Mouse (Mus musculus) splenic B cell, adult 2 months (primary cell): ENCODE measurements around the gene Slc35b2.

Experiments
- DNase-seq: peaks from one replicate; pipeline ENCODE4 v3.0.0-alpha.2; 2011; ENCODE audit warnings: low read depth, low spot score
- H3K27me3 ChIP-seq: 2 replicates; pipeline ENCODE4 v1.6.1; 2012; ENCODE audit warnings: mild to moderate bottlenecking, low read length, moderate library complexity, mixed read lengths; ENCODE audit not compliant: control insufficient read depth, poor library complexity, insufficient read depth, severe bottlenecking
- H3K36me3 ChIP-seq: 2 replicates; pipeline ENCODE4 v1.6.1; 2012; ENCODE audit warnings: mild to moderate bottlenecking, low read length, moderate library complexity, mixed read lengths; ENCODE audit not compliant: control insufficient read depth, poor library complexity, insufficient read depth, severe bottlenecking

The Slc35b2 gene

GRCm38 (mm10) chr17:45551249-45551796 lies 12.4 kb upstream of the Slc35b2 start:
- H3K27me3 ChIP-seq = peaks cover 3% of the 10 kb centered on the region
- peak; percentile 13 for DNase-seq
- H3K36me3 ChIP-seq = no peaks in the 10 kb centered on the region

GRCm38 (mm10) chr17:45551816-45552451 lies 11.7 kb upstream of the Slc35b2 start:
- no peaks in the 10 kb centered on the region for H3K36me3 ChIP-seq
- peak; percentile 93 for DNase-seq
- H3K27me3 ChIP-seq = peaks cover 3% of the 10 kb centered on the region

DNA sequence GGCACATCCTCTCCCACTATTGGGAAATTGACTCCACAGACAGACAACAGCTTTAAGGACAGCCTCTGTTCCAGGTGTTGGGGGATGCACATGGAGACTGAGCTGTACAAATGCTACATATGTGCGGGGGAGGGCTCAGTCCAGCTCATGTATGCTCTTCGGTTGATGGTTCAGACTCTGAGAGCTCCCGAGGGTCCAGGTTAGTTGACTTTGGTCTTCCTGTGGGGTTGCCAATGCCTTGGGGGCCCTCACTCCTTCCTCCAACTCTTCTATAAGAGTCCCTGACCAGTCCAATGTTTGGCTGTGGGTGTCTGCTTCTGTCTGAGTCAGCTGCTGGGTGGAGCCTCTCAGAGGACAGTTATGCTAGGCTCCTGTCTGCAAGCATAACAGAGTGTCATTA lies 10.6 kb upstream of the Slc35b2 start:
- DNase-seq = no peak
- peaks cover 2% of the 10 kb centered on the region for H3K27me3 ChIP-seq
- H3K36me3 ChIP-seq = no peaks in the 10 kb centered on the region

- Histone ChIP-seq H3K27me3 (no peaks in the 10 kb centered on the region; the same call in 1 of the 2 replicates), H3K36me3 (peaks cover 3% of the 10 kb centered on the region)
- peak; percentile 75 for DNase-seq
Measured at GRCm38 (mm10) chr17:45554420-45554819, 9.3 kb upstream of the Slc35b2 start.

- peak; percentile 98 for DNase-seq
- peaks cover 5% of the 10 kb centered on the region for H3K36me3 ChIP-seq
- H3K27me3 ChIP-seq = no peaks in the 10 kb centered on the region
Measured at GRCm38 (mm10) chr17:45555452-45556106, 8.1 kb upstream of the Slc35b2 start, which contains the start of gene Nfkbie. Nfkbie (plus strand) TSS chr17:45555703.

GRCm38 (mm10) chr17:45556107-45556489 lies 7.6 kb upstream of the Slc35b2 start:
- no peak for DNase-seq
- peaks cover 7% of the 10 kb centered on the region for H3K36me3 ChIP-seq
- no peaks in the 10 kb centered on the region for H3K27me3 ChIP-seq

- Histone ChIP-seq H3K36me3 (peaks cover 7% of the 10 kb centered on the region), H3K27me3 (no peaks in the 10 kb centered on the region)
- peak; percentile 74 for DNase-seq
Measured at GRCm38 (mm10) chr17:45556514-45557245, 7.0 kb upstream of the Slc35b2 start.

DNA sequence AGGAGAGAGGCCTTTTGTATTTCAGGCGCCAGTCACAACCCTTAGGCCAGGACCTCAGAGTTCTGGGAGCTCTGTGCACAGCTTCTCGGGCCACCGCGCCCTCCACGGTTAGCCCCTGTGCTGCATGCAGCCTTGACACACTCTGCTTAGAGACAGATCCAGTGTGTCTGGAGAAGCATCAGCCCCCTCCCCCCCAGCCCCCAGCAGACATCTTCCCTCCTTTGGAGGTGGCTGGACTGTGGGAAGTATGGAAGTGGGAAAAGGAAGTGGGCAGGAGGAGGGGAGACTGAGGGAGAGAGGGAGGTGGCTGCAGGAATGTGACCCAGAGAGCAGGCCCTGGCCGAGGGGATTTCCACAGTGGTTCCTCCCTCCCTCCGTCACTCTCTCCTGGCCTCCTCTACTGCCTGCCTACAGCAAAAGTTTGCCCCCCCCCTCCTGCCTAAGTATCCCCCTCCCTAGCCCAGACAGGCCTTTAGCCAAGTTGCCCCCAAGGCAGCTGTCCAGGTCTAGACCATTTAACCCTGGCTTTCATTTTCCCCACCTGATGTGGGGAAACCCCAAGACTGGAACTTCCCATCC lies 6.3 kb upstream of the Slc35b2 start:
- peak; percentile 64 for DNase-seq
- Histone ChIP-seq H3K36me3 (peaks cover 7% of the 10 kb centered on the region), H3K27me3 (no peaks in the 10 kb centered on the region)

- peaks cover 9% of the 10 kb centered on the region for H3K36me3 ChIP-seq
- DNase-seq = peak; percentile 73
- no peaks in the 10 kb centered on the region for H3K27me3 ChIP-seq
Measured at GRCm38 (mm10) chr17:45557998-45558862, 5.4 kb upstream of the Slc35b2 start.

- Histone ChIP-seq H3K27me3 (no peaks in the 10 kb centered on the region), H3K36me3 (peaks cover 9% of the 10 kb centered on the region)
- DNase-seq = peak; percentile 84
Measured at GRCm38 (mm10) chr17:45559732-45560525, 3.7 kb upstream of the Slc35b2 start.

GRCm38 (mm10) chr17:45563216-45563615 lies 458 bp upstream of the Slc35b2 start:
- DNase-seq = peak; percentile 77
- peaks cover 15% of the 10 kb centered on the region for H3K36me3 ChIP-seq

DNA sequence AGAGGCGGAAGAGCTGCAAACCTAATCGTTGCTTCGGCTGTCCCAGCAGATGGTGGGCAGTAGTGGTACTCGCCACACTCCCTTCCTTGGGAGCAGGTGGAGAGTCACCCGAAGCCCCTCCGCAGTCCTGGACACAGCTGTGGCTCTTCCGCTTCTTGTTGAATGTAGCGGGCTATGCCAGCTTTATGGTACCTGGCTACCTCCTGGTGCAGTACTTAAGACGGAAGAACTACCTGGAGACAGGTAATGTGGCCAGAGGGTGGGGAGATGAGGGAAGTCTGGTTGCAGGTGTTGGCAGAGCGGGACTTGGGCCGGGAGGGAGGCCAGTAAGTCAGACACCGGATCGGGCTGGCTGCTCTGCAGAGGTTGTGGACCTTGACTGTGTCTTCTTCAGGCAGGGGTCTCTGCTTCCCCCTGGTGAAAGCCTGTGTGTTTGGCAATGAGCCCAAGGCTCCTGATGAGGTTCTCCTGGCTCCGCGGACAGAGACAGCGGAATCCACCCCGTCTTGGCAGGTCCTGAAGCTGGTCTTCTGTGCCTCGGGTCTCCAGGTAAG lies 934 bp downstream of the Slc35b2 start:
- Histone ChIP-seq H3K36me3 (peaks cover 18% of the 10 kb centered on the region), H3K27me3 (no peaks in the 10 kb centered on the region)
- DNase-seq = peak; percentile 66

More at GRCm38 (mm10) chr17:45563216-45563615, 458 bp upstream of the Slc35b2 start:
- H3K27me3 ChIP-seq = no peaks in the 10 kb centered on the region

DNA sequence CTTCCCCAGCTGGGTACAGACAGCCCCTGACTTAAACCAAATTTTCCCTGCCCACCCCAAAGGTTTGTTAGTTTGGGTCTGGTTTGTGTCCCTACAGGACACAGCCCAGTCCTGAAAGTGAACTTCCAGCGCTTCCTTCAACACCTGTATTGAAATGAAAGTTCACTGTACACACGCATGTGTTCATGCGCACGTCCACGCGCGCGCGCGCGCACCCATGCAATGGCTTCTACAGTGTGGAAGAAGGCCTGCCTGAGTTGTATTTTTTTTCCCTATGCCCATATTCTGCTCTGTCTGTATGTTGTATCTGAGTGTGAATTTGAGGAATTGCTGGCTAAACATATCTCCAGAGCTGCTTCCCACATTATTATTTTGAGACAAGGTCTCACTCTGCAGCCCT lies 1.4 kb downstream of the Slc35b2 start:
- Histone ChIP-seq H3K27me3 (no peaks in the 10 kb centered on the region), H3K36me3 (peaks cover 20% of the 10 kb centered on the region)
- peak; percentile 47 for DNase-seq
